Mouse (Mus musculus) cerebellum, adult 2 months (tissue): ENCODE measurements around the gene Cfap46.

Experiments
- CTCF ChIP-seq: fragments of 200-500 bp; IDR thresholded peaks from 2 replicates; pipeline ENCODE4 v1.5.1; 2011; ENCODE audit warnings: low read depth, mild to moderate bottlenecking, control low read depth, low read length, moderate library complexity, borderline replicate concordance; ENCODE audit not compliant: insufficient read depth
- POLR2A ChIP-seq: fragments of 200-500 bp; IDR thresholded peaks from 2 replicates; pipeline ENCODE4 v1.6.1; 2011; ENCODE audit warnings: low read length, control low read depth, borderline replicate concordance; ENCODE audit not compliant: insufficient read depth

DNA sequence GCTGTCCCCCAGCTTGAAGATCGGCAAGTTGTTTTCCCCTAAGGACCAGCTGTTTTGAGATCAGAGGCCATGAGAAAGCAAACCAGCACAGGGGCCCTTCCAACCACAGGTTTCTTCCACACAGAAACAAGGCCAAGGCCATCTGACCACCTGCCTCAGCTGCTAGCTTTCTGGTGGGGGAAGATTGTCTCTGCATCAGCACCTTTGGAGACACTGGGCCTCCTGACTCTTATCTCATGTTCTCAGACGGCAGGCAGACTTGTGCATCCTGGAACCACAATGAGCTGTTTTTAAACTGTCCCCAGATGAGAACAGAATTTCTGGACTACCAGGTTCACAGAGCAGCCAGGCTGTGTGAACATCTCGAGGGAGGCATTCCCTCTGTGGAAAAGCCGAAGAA is 21.5 kb upstream of the Cfap46 start:
- TF ChIP-seq CTCF (no peak), POLR2A (no peak)
